Mouse (Mus musculus): ENCODE measurements at regions not wholly inside any gene's neighbourhood (a gene's known extent, or its start where the extent isn't known, plus 50 kb on each side); places are given as distances from the start of the nearest gene placed in this dataset.

GRCm38 (mm10) chr2:48315306-48315705 is 498.6 kb upstream of the Acvr2a start:
- in situ Hi-C loops (cut with MboI, MseI): no loop called here

- in situ Hi-C loops (cut with MboI, MseI): no loop called here
These were observed 497.6 kb upstream of the Acvr2a start for GRCm38 (mm10) chr2:48316180-48316889.

GRCm38 (mm10) chr2:48317821-48318220 is 496.1 kb upstream of the Acvr2a start:
- in situ Hi-C loops (cut with MboI, MseI): no loop called here

GRCm38 (mm10) chr2:48318384-48319030 is 495.4 kb upstream of the Acvr2a start:
- in situ Hi-C loops (cut with MboI, MseI): no loop called here

GRCm38 (mm10) chr2:48321471-48321870 is 492.4 kb upstream of the Acvr2a start:
- in situ Hi-C loops (cut with MboI, MseI): no loop called here

GRCm38 (mm10) chr2:48322278-48322677 is 491.6 kb upstream of the Acvr2a start:
- in situ Hi-C loops (cut with MboI, MseI): no loop called here

GRCm38 (mm10) chr2:48328204-48328603 is 485.7 kb upstream of the Acvr2a start:
- in situ Hi-C loops (cut with MboI, MseI): no loop called here

GRCm38 (mm10) chr2:48332783-48333182 is 481.1 kb upstream of the Acvr2a start:
- in situ Hi-C loops (cut with MboI, MseI): no loop called here

- in situ Hi-C loops (cut with MboI, MseI): no loop called here
These were observed 465.9 kb upstream of the Acvr2a start for GRCm38 (mm10) chr2:48348021-48348420.

GRCm38 (mm10) chr2:48349794-48350193 is 464.1 kb upstream of the Acvr2a start:
- in situ Hi-C loops (cut with MboI, MseI): no loop called here

- in situ Hi-C loops (cut with MboI, MseI): no loop called here
These were observed 463.7 kb upstream of the Acvr2a start for GRCm38 (mm10) chr2:48350206-48350605.

- in situ Hi-C loops (cut with MboI, MseI): loop anchor here (10.0 kb wide), 1 partner anchor 257 kb away; no protein-coding TSS in a partner anchor
These were observed 442.3 kb upstream of the Acvr2a start for GRCm38 (mm10) chr2:48371572-48371971.

- in situ Hi-C loops (cut with MboI, MseI): loop anchor here (10.0 kb wide), 1 partner anchor 258 kb away; no protein-coding TSS in a partner anchor
These were observed 440.8 kb upstream of the Acvr2a start for GRCm38 (mm10) chr2:48373086-48373485.

- in situ Hi-C loops (cut with MboI, MseI): loop anchor here (10.0 kb wide), 1 partner anchor 260 kb away; no protein-coding TSS in a partner anchor
These were observed 439.6 kb upstream of the Acvr2a start for GRCm38 (mm10) chr2:48374302-48374701.

- in situ Hi-C loops (cut with MboI, MseI): loop anchor here (10.0 kb wide), 1 partner anchor 263 kb away; no protein-coding TSS in a partner anchor
These were observed 435.7 kb upstream of the Acvr2a start for GRCm38 (mm10) chr2:48378160-48378559.

- in situ Hi-C loops (cut with MboI, MseI): loop anchor here (10.0 kb wide), 1 partner anchor 264 kb away; no protein-coding TSS in a partner anchor
These were observed 435.2 kb upstream of the Acvr2a start for GRCm38 (mm10) chr2:48378749-48379148.

- in situ Hi-C loops (cut with MboI, MseI): no loop called here
These were observed 433.8 kb upstream of the Acvr2a start for GRCm38 (mm10) chr2:48380140-48380539.

- in situ Hi-C loops (cut with MboI, MseI): no loop called here
These were observed 433.1 kb upstream of the Acvr2a start for GRCm38 (mm10) chr2:48380786-48381185.

- in situ Hi-C loops (cut with MboI, MseI): no loop called here
These were observed 432.3 kb upstream of the Acvr2a start for GRCm38 (mm10) chr2:48381481-48382075.

GRCm38 (mm10) chr2:48398504-48398903 is 415.4 kb upstream of the Acvr2a start:
- in situ Hi-C loops (cut with MboI, MseI): no loop called here

GRCm38 (mm10) chr2:48399191-48399590 is 414.7 kb upstream of the Acvr2a start:
- in situ Hi-C loops (cut with MboI, MseI): no loop called here

GRCm38 (mm10) chr2:48402813-48403212 is 411.1 kb upstream of the Acvr2a start:
- in situ Hi-C loops (cut with MboI, MseI): no loop called here

Data from T-helper 1 cell (primary cell).